Mouse (Mus musculus): ENCODE measurements at regions not wholly inside any gene's neighbourhood (a gene's known extent, or its start where the extent isn't known, plus 50 kb on each side); places are given as distances from the start of the nearest gene placed in this dataset.

GRCm38 (mm10) chr10:51405141-51405540 lies 75.3 kb upstream of the Gm49339 start:
- TF ChIP-seq CTCF (IDR thresholded peaks at IDR 0.05; ENCODE audit: low read depth, low read length) (no peak), POLR2A (IDR thresholded peaks at IDR 0.05; ENCODE audit: insufficient read depth, low read length) (no peak)
